Mouse (Mus musculus): Measurements from ENCODE around the gene Cd1d1.
A peak's percentile ranks its signal among the peaks of the same experiment; 100 is the strongest.

The Cd1d1 gene

GRCm38 (mm10) chr3:86960656-86961394 is 38.4 kb downstream of the Cd1d1 start:
- DNase-seq, result no peak

- DNase-seq, result no peak
These were observed 40.2 kb downstream of the Cd1d1 start for GRCm38 (mm10) chr3:86959088-86959487.

- no peak for DNase-seq
These were observed 43.9 kb downstream of the Cd1d1 start for GRCm38 (mm10) chr3:86955376-86955775.

GRCm38 (mm10) chr3:86954521-86954920 is 44.7 kb downstream of the Cd1d1 start:
- peak; percentile 27 for DNase-seq

GRCm38 (mm10) chr3:86953819-86954218 is 45.4 kb downstream of the Cd1d1 start:
- DNase-seq, result no peak

- no peak for DNase-seq
These were observed 48.6 kb downstream of the Cd1d1 start for GRCm38 (mm10) chr3:86950652-86951051.
